Mouse (Mus musculus) brown adipose tissue, adult 24 weeks (tissue): ENCODE measurements around the gene Ppip5k1. TPM values are rescaled to one million over a fixed set of nuclear protein-coding genes. Genes with fewer than 3 reads are reported as not detected.

ENCODE experiments used
- H3K27ac ChIP-seq: fragments of 200-500 bp; replicated peaks from 2 replicates; pipeline ENCODE4 v1.5.1; 2012; ENCODE audit warnings: low read depth, mild to moderate bottlenecking, low read length
- H3K4me1 ChIP-seq: fragments of 200-500 bp; 2 replicates; pipeline ENCODE4 v1.6.1; 2012; ENCODE audit warnings: low read length, mixed read lengths; ENCODE audit not compliant: control insufficient read depth, insufficient read depth, insufficient read length
- H3K4me3 ChIP-seq: fragments of 200-500 bp; 2 replicates; pipeline ENCODE4 v1.5.1; 2012; ENCODE audit warnings: low read depth, mild to moderate bottlenecking, low read length, moderate library complexity; ENCODE audit not compliant: insufficient read depth
- polyA plus RNA-seq: library from polyadenylated mRNA; stranded (reverse); fragments of >200 nt; gene quantifications from 2 replicates; pipeline ENCODE4 v1.2.4, GENCODE M21; 2012; ENCODE audit not compliant: missing spikeins, insufficient read depth, insufficient read length

Gene Ppip5k1
- polyA plus RNA-seq, 1 experiment = 64.8 TPM

- no peak overlapping the region for H3K4me3 ChIP-seq
- H3K27ac ChIP-seq = no peak overlapping the region
- H3K4me1 ChIP-seq = no peaks in the 10 kb centered on the region
Observed at GRCm38 (mm10) chr2:121339057-121339456, 16.1 kb downstream of the Ppip5k1 start.

GRCm38 (mm10) chr2:121329492-121329891, 25.7 kb downstream of the Ppip5k1 start:
- Histone ChIP-seq H3K4me3 (no peak overlapping the region), H3K27ac (no peak overlapping the region), H3K4me1 (no peaks in the 10 kb centered on the region)

GRCm38 (mm10) chr2:121323693-121324470, 31.3 kb downstream of the Ppip5k1 start:
- Histone ChIP-seq H3K4me3 (no peak overlapping the region), H3K4me1 (no peaks in the 10 kb centered on the region), H3K27ac (no peak overlapping the region)

- no peak overlapping the region for H3K27ac ChIP-seq
- H3K4me1 ChIP-seq = no peaks in the 10 kb centered on the region
- H3K4me3 ChIP-seq = no peak overlapping the region
Observed at GRCm38 (mm10) chr2:121323041-121323440, 32.2 kb downstream of the Ppip5k1 start.

GRCm38 (mm10) chr2:121316278-121316677, 38.9 kb downstream of the Ppip5k1 start:
- H3K27ac ChIP-seq = no peak overlapping the region
- H3K4me3 ChIP-seq = no peak overlapping the region
- no peaks in the 10 kb centered on the region for H3K4me1 ChIP-seq

GRCm38 (mm10) chr2:121308997-121309416, 46.2 kb downstream of the Ppip5k1 start:
- H3K27ac ChIP-seq = no peak overlapping the region
- H3K4me3 ChIP-seq = peak overlapping the region; percentile 19; the same call in 1 of the 2 replicates
- no peaks in the 10 kb centered on the region for H3K4me1 ChIP-seq

- H3K4me1 ChIP-seq = no peaks in the 10 kb centered on the region
- H3K4me3 ChIP-seq = no peak overlapping the region
- H3K27ac ChIP-seq = no peak overlapping the region
Observed at GRCm38 (mm10) chr2:121300036-121300435, 55.2 kb downstream of the Ppip5k1 start.

- H3K27ac ChIP-seq = no peak overlapping the region
- H3K4me1 ChIP-seq = peaks cover under 1% of the 10 kb centered on the region; the same call in 1 of the 2 replicates
- H3K4me3 ChIP-seq = no peak overlapping the region
Observed at GRCm38 (mm10) chr2:121299471-121299870, 55.7 kb downstream of the Ppip5k1 start.

- Histone ChIP-seq H3K27ac (no peak overlapping the region), H3K4me1 (peaks cover 6% of the 10 kb centered on the region; the same call in 1 of the 2 replicates), H3K4me3 (no peak overlapping the region)
Observed at GRCm38 (mm10) chr2:121298131-121298530, 57.1 kb downstream of the Ppip5k1 start.

GRCm38 (mm10) chr2:121297701-121298100, 57.5 kb downstream of the Ppip5k1 start:
- Histone ChIP-seq H3K4me3 (no peak overlapping the region), H3K4me1 (peaks cover 6% of the 10 kb centered on the region; the same call in 1 of the 2 replicates), H3K27ac (no peak overlapping the region)

GRCm38 (mm10) chr2:121296754-121297231, 58.4 kb downstream of the Ppip5k1 start:
- Histone ChIP-seq H3K4me1 (peaks cover 6% of the 10 kb centered on the region; the same call in 1 of the 2 replicates), H3K4me3 (peak overlapping the region; percentile 26; the same call in 1 of the 2 replicates), H3K27ac (no peak overlapping the region)

GRCm38 (mm10) chr2:121295608-121296571, 59.3 kb downstream of the Ppip5k1 start:
- peaks cover 6% of the 10 kb centered on the region; the same call in 1 of the 2 replicates for H3K4me1 ChIP-seq
- peak overlapping the region; percentile 54 for H3K4me3 ChIP-seq
- no peak overlapping the region for H3K27ac ChIP-seq

- Histone ChIP-seq H3K27ac (0 out of 2 replicates have a peak overlapping the region, but pooled peaks have one; percentile 1), H3K4me3 (peak overlapping the region; percentile 54), H3K4me1 (peaks cover 6% of the 10 kb centered on the region; the same call in 1 of the 2 replicates)
Observed at GRCm38 (mm10) chr2:121294753-121295607, 60.2 kb downstream of the Ppip5k1 start.

GRCm38 (mm10) chr2:121294182-121294581, 61.0 kb downstream of the Ppip5k1 start:
- 0 out of 2 replicates have a peak overlapping the region, but pooled peaks have one; percentile 1 for H3K27ac ChIP-seq
- H3K4me1 ChIP-seq = peaks cover 6% of the 10 kb centered on the region; the same call in 1 of the 2 replicates
- peak overlapping the region; percentile 6 for H3K4me3 ChIP-seq
